Mouse (Mus musculus): Measurements from ENCODE around the gene Slc35e3. TPM values are rescaled to one million over a fixed set of nuclear protein-coding genes. Genes with fewer than 3 reads are reported as not detected.
"Not testable (repeated sequence)": the region's sequence is repeated elsewhere in the genome, so short reads cannot be mapped to it uniquely, and the experiment has no call there.

Gene Slc35e3
- polyA plus RNA-seq, 1 experiment, result not detected

DNA sequence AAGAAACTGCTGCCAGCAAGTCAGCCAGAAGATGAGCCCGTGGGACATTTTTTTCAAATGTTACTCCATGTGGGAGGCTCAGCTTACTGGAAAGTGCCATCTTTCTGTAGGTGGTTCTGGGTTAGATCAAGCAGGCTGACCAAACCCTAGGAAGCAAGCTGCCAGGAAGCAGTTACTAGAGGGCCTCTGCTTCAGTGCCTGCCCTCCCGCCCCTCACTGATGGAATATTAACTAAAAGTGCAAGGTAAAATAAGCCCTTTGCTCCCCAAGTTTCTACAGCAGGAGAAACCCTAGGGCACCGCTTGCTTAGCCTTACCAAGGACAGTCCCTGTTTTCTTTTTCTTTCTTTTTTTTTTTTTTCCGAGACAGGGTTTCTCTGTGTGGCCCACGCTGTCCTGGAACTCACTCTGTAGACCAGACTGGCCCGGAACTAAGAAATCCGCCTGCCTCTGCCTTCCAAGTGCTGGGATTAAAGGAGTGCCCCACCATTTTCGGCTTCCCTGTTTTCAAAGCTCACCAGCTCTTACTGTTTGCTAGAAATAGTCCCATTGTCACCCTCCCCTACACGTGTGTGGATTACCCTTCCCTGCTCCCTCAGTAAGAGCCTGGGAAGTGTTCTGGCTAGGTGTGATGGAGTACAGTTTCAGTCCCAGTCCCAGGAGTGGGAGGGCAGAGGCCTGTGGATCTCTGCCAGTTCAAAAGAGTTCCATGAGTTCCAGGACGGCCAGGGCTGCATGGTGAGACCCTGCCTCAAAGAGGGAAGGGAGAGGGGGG is 2.3 kb upstream of the Slc35e3 start:
- Histone ChIP-seq H3K4me1 (ENCODE audit: control insufficient read depth) (peaks cover 16% of the 10 kb centered on the region), H3K4me3 (replicated peaks) (no peak overlapping the region), H3K36me3 (ENCODE audit: control insufficient read depth) (peaks cover 52% of the 10 kb centered on the region), H3K27me3 (ENCODE audit: control insufficient read depth) (peaks cover 8% of the 10 kb centered on the region), H3K9me3 (ENCODE audit: control insufficient read depth, low read length) (peaks cover 7% of the 10 kb centered on the region)
- TF ChIP-seq GATA1 (IDR thresholded peaks at IDR 0.05; ENCODE audit: low read length) (no peak), TAL1 (IDR thresholded peaks at IDR 0.05; ENCODE audit: low read length) (no peak)

DNA sequence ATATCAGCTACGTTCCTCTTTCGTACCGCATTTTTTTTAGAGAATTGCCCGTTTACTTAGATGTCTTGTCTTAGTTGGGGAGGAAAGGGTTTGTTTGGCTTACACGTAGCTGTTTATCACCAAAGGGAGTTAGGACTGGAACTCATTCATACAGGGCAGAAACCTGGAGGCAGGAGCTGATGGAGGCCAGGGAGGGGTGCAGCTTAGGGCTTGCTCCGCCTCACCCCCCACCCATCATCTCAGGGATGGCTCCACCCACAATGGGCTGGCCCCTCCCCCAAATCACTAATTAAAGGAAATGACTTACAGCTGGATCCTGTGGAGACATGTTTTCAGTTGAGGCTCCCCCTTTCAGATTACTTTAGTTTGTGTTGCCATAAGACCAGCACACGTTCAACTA is 1.5 kb upstream of the Slc35e3 start:
- Histone ChIP-seq H3K4me3 (replicated peaks) (no peak overlapping the region), H3K4me1 (ENCODE audit: control insufficient read depth) (peaks cover 16% of the 10 kb centered on the region), H3K27me3 (ENCODE audit: control insufficient read depth) (peaks cover 8% of the 10 kb centered on the region), H3K9me3 (ENCODE audit: control insufficient read depth, low read length) (peaks cover 7% of the 10 kb centered on the region), H3K36me3 (ENCODE audit: control insufficient read depth) (peaks cover 47% of the 10 kb centered on the region)
- TF ChIP-seq TAL1 (IDR thresholded peaks at IDR 0.05; ENCODE audit: low read length) (no peak), GATA1 (IDR thresholded peaks at IDR 0.05; ENCODE audit: low read length) (no peak)

DNA sequence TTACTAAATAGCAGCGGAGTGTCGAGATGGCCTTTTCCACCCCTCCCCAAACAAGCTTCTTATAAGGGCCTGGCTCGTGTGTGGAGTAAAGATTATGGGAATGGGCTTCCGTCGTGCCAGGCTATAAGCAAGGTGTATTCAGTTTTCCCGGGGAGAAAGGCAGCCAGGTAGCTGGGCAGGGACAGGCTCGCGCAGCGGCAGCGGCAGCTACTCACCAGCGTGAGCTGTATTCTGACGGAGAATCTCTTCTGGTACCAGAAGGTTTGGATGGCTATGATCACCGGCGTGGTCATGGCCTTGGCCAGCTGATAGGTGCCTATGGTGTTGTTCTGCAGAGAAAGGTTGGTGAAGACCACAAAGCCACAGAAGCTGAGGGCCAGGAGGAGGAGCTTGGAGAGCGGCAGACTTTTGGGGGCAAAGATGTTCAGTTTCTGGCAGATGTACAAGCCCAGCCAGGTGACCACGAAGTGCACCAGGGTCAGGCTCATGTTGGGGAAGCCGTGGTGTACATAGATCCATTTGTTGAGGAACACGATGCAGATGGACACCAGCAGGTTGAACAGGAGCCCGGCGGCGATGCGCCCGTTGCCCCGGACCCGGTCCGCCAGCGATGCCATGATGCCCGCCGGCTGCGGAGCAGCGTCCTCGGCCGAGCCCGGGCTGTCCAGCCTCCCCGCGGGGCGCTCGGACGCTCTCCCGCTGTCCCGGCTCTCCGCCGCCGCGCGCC is 432 bp downstream of the Slc35e3 start:
- peaks cover 29% of the 10 kb centered on the region for H3K36me3 ChIP-seq (ENCODE audit: control insufficient read depth)
- not testable (repeated sequence) for H3K9me3 ChIP-seq (ENCODE audit: control insufficient read depth, low read length); H3K27me3 ChIP-seq (ENCODE audit: control insufficient read depth)
- peaks cover 16% of the 10 kb centered on the region for H3K4me1 ChIP-seq (ENCODE audit: control insufficient read depth)
- H3K4me3 ChIP-seq (replicated peaks), result peak overlapping the region; percentile 64

DNA sequence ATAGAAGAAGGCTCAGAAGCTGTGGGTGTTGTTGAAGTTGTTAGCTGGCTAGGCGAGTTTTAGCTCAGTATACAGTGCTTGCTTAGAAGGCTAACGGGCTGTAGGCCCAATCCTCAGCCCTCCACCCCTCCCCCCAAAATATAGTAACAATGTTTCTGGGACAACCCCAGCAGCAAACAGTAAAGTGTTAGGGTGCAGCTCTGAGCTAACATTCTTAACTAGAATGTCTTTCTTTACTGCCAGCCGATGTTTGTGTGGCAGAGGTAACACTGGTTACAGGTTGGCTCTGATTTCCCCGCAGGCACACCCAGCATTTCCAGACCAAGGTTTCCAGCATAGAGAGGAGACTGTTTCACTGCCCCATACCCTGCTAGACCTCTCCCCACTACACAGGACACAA is 2.2 kb downstream of the Slc35e3 start:
- Histone ChIP-seq H3K27me3 (ENCODE audit: control insufficient read depth) (peaks cover 8% of the 10 kb centered on the region), H3K36me3 (ENCODE audit: control insufficient read depth) (peaks cover 19% of the 10 kb centered on the region), H3K9me3 (ENCODE audit: control insufficient read depth, low read length) (no peaks in the 10 kb centered on the region), H3K4me1 (ENCODE audit: control insufficient read depth) (peaks cover 18% of the 10 kb centered on the region), H3K4me3 (replicated peaks) (no peak overlapping the region)
- TF ChIP-seq TAL1 (IDR thresholded peaks at IDR 0.05; ENCODE audit: low read length) (no peak), GATA1 (IDR thresholded peaks at IDR 0.05; ENCODE audit: low read length) (no peak)

DNA sequence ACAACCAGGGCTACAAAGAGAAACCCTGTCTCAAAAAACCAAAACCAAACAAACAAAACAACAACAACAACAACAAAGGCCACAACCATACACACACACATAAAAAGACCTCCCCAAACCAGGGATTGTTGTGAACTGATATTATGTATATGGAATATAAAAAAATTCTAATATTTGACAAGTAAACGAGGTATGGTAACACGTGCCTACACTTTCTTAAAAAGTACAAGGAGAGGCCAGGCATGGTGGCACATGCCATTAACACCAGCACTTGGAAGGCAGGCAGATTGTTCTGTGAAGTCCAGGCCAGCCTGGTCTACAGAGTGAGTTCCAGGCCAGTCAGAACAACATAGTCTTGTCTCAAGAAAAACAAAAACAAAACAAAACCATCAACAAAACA is 3.0 kb downstream of the Slc35e3 start:
- TF ChIP-seq GATA1 (IDR thresholded peaks at IDR 0.05; ENCODE audit: low read length) (no peak), TAL1 (IDR thresholded peaks at IDR 0.05; ENCODE audit: low read length) (no peak)
- Histone ChIP-seq H3K4me1 (ENCODE audit: control insufficient read depth) (peaks cover 25% of the 10 kb centered on the region), H3K9me3 (ENCODE audit: control insufficient read depth, low read length) (no peaks in the 10 kb centered on the region), H3K36me3 (ENCODE audit: control insufficient read depth) (peaks cover 12% of the 10 kb centered on the region), H3K27me3 (ENCODE audit: control insufficient read depth) (peaks cover 8% of the 10 kb centered on the region), H3K4me3 (replicated peaks) (no peak overlapping the region)

DNA sequence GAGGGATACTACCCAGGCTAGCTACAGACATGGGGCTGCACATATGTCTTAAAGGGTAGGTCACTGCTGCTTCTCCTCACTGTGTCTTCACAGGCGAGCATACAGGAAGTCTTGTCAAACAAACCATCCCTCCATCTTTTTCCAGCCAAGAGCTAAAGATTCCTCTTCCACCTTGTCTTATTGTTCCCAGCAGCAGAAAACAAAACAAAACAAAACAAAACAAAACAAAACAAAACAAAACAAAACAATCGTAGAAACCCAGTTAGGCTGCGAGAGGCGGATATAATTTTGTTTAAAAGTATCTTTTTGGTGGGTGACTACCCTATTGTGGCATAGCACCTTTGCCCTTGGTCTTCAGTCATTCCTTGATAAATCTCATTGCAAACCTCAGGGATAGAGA is 3.5 kb downstream of the Slc35e3 start:
- Histone ChIP-seq H3K36me3 (ENCODE audit: control insufficient read depth) (peaks cover 9% of the 10 kb centered on the region), H3K4me1 (ENCODE audit: control insufficient read depth) (peaks cover 24% of the 10 kb centered on the region), H3K27me3 (ENCODE audit: control insufficient read depth) (peaks cover 8% of the 10 kb centered on the region), H3K9me3 (ENCODE audit: control insufficient read depth, low read length) (no peaks in the 10 kb centered on the region), H3K4me3 (replicated peaks) (no peak overlapping the region)
- TF ChIP-seq GATA1 (IDR thresholded peaks at IDR 0.05; ENCODE audit: low read length) (no peak), TAL1 (IDR thresholded peaks at IDR 0.05; ENCODE audit: low read length) (no peak)

DNA sequence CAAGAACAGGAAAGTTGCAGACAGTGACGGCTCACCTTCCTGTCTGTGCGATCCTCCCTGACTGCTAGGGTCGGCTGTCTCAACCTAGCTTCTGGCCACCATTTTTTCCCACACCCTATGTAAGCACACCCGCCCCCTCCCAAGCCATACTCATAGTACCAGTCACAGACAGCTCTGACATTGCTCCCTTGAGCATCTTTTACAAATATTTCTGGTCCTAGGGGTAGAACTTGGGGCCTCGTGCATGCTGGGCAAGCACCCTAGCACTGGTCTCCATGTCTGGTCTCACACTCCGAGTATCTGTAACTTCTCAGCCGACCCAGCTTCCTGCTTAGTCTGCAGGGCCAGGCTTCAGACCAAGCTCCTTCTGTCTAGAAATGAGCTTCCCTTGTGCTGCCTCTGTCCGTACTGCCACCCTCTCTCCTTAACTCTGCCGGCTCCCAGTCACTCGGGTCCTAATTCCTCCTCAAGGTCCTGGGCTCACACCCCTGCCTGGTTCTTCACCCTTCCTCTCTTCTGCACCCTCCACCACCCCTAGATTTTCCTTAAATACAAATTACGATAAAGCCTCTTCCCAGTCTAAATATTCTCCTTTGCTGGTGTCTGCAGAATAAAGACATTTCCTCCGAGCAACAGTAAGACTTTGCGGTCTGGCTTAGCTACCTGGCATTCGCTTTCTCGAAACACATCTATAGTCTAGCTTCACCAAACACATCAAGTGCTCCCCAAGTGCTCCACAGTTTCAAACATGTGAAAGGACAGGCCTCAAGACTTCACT is 4.3 kb downstream of the Slc35e3 start:
- peaks cover 23% of the 10 kb centered on the region for H3K4me1 ChIP-seq (ENCODE audit: control insufficient read depth)

DNA sequence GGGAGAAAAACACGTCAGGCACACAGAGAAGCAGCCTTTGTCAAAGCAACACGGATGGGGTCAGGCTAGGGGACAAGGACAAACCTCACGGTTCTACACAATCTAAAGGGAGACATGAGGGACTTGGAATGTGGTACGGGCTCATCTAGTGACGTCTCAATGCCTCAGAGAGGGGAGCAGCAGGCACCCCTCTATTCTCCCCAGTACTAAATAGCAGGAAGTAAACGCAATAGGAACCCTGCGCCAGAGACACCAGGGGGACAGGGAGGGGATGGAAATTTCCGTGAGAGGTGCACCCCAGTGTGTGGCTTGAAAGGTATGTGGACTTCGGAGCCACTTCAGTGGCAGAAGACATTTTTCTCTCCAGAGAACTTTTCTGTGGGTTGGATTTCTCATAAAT is 5.2 kb downstream of the Slc35e3 start:
- no peaks in the 10 kb centered on the region for H3K9me3 ChIP-seq (ENCODE audit: control insufficient read depth, low read length)

More for the DNA sequence above, 4.3 kb downstream of the Slc35e3 start:
- H3K4me3 ChIP-seq (replicated peaks), result no peak overlapping the region
- TF ChIP-seq GATA1 (IDR thresholded peaks at IDR 0.05; ENCODE audit: low read length) (no peak), TAL1 (IDR thresholded peaks at IDR 0.05; ENCODE audit: low read length) (no peak)
- no peaks in the 10 kb centered on the region for H3K9me3 ChIP-seq (ENCODE audit: control insufficient read depth, low read length)
- peaks cover 8% of the 10 kb centered on the region for H3K27me3 ChIP-seq (ENCODE audit: control insufficient read depth)
- H3K36me3 ChIP-seq (ENCODE audit: control insufficient read depth), result peaks cover 7% of the 10 kb centered on the region

DNA sequence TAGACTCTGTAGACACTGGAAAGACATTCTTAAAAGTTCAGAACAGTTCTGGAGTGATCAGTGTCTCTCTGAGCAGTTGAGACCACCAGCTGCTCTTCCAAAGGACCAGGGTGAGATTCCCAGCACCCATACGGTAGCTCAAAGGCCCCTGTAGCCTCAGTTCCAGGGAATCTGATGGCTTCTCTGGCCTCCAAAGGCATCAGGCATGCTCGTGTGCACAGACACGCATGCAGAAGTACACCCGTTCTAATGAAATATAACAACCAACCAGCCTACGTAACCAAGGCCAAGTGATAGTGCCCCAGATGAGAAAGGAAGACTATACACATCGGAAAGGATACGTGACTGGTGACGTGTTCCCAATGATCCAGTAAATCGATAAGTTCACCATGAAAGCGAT is 6.0 kb downstream of the Slc35e3 start:
- Histone ChIP-seq H3K36me3 (ENCODE audit: control insufficient read depth) (peaks cover 7% of the 10 kb centered on the region), H3K9me3 (ENCODE audit: control insufficient read depth, low read length) (no peaks in the 10 kb centered on the region), H3K27me3 (ENCODE audit: control insufficient read depth) (peaks cover 4% of the 10 kb centered on the region), H3K4me3 (replicated peaks) (no peak overlapping the region), H3K4me1 (ENCODE audit: control insufficient read depth) (peaks cover 13% of the 10 kb centered on the region)
- no peak for TF ChIP-seq GATA1 (IDR thresholded peaks at IDR 0.05; ENCODE audit: low read length)
- TF ChIP-seq TAL1 (IDR thresholded peaks at IDR 0.05; ENCODE audit: low read length), result no peak

More for the DNA sequence above, 5.2 kb downstream of the Slc35e3 start:
- peaks cover 17% of the 10 kb centered on the region for H3K4me1 ChIP-seq (ENCODE audit: control insufficient read depth)
- no peak overlapping the region for H3K4me3 ChIP-seq (replicated peaks)
- no peak for TF ChIP-seq TAL1 (IDR thresholded peaks at IDR 0.05; ENCODE audit: low read length)
- no peak for TF ChIP-seq GATA1 (IDR thresholded peaks at IDR 0.05; ENCODE audit: low read length)
- peaks cover 8% of the 10 kb centered on the region for H3K27me3 ChIP-seq (ENCODE audit: control insufficient read depth)
- peaks cover 7% of the 10 kb centered on the region for H3K36me3 ChIP-seq (ENCODE audit: control insufficient read depth)
